Mouse (Mus musculus) kidney, postnatal 0 days (tissue): ENCODE measurements around the gene Uts2b. TPM values are rescaled to one million over a fixed set of nuclear protein-coding genes. Genes with fewer than 3 reads are reported as not detected.

Experiments used
- polyA plus RNA-seq: library from polyadenylated mRNA; unstranded; fragments of >200 nt; fragmentation: Nextera tagmentation; extraction: Ambion mirVana; gene quantifications from 2 replicates; pipeline ENCODE4 v1.2.1, GENCODE M21; 2015

Uts2b gene
- polyA plus RNA-seq, 1 experiment from 2014 or later: not detected

Other genes with a start within 250 kb of the Uts2b start
- not detected in 2 replicates for gene Ostn, start 62.8 kb downstream of the Uts2b start, polyA plus RNA-seq
- gene Ccdc50, start 18.6 kb upstream of the Uts2b start, polyA plus RNA-seq: 37.4 and 39.8 TPM in 2 replicates